Mouse (Mus musculus) frontal cortex, postnatal 25 days (tissue): Measurements from ENCODE around the gene Gbx1.

Experiments
- DNase-seq, 2 experiments: peaks; one replicate each; pipeline ENCODE4 v3.0.0; 2022; ENCODE audit warnings: low spot score in 2 of 2

Gene Gbx1

DNA sequence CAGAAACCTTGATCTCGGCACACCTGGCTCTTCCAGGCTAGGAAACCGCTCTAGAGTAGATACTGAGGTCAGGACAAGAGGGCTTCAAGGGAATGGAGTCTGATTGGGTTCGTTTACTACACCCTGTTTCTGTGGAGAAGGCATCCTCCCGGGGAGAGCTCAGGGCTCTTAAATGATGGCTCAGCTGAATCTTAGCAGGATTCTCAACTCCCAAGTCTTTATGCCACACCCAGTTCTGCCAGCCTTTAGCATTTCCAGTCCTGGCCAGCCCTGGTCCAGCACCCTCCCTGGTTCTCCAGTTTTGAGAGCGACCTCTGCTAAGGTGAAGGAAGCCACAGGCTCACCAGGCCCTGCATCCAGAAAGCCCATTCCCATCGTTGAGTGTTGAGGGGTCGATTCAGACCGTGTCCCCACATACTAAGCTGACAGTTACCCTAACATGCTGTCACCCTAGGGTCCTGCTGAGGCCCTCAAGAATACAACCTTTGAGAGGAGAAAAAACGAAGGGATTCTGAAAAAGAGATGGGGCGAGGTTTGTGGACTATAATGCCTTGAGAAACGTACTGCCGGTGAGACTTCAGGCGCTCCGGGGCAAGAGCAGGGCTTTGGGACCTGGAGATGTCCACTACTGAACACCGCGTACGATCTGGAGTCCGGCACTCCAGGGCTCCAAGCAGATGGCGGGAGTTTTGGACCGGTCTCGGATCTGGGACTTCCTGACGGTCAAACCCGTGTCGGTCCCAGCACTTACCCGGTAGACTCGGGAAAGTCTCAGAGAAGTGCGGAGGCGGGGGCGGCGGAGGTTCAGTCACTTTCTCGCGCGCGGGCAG, 1.4 kb downstream of the Gbx1 start:
- no peak for DNase-seq

DNA sequence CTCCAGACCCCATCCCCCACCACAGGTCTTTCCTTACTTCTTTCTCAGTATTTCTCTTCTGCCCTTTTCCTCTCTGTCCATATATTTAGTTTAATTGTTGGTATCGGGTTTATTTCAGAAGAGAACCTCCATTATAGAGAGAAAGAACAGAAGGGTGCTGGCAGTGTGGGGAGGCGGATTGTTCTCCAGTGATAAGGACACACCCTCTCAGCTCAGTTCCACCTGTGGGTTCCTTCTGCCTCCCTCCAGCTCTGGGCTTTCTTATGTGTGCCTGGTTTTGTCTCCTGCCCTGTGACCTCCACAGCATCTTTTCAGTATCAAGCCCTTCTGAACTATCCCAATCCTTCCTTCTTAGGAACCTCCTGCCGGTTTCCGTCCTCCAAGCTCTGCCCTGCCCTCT, 2.5 kb downstream of the Gbx1 start:
- no peak for DNase-seq

DNA sequence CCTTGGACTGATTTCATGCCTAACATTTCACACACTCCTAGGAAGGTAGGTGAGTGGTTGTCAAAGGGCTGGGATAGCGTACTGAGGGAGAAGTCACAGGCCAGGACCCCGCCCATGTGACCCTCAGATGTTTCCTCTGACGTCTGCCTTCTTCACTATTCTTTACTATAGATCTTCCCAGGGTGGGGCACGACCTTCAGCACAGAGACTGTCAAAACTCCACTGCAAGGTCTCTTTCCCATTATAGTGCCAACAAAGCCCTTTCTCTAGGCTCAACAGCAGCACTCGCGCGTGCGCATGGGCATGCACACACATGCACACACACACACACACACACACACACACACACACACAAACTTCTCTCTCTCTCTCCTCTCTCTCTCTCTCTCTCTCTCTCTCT, 3.2 kb downstream of the Gbx1 start:
- no peak for DNase-seq

GRCm38 (mm10) chr5:24521366-24521765, 5.6 kb downstream of the Gbx1 start:
- DNase-seq: no peak

DNA sequence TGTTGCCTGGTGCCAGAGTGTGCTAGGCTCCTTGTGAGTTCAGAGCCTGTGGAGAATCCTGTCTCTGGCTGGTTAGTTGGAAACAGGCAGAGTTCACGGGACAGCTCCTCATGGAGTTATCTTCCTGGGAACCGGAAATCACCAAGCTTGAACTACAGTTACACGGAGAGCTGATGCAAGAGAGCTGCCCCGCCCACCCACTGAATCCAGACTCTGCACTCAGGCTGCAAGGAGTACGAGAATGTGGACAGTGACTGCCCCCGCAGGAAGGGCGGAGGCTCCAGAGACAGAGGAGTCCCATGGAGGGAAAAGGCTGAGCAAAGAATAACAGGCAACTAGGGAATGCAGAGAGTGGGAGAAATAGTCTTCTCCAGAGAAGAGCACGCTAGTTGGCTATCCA, 14.7 kb downstream of the Gbx1 start:
- DNase-seq: no peak

GRCm38 (mm10) chr5:24510635-24511034, 16.4 kb downstream of the Gbx1 start:
- DNase-seq: peak in 1 of 2 experiments; percentile 39

DNA sequence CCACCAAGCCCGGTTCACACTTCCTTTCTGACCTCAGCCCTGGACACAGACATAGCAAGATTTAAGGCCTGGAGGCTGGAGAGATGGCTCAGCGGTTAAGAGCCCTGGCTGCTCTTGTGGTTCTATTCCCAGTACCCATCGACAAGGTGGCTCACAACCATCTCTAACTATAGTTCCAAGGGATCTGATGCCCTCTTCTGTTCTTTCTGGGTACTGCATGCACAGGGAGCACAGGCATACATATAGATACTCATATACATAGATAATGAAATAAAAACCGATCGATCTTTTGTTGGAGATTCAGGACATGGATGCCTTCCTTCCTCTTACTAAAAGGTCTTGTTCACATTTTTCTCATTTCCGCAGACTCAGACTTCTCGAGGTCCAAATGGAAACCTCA, 18.6 kb downstream of the Gbx1 start:
- DNase-seq: no peak

- DNase-seq: no peak
These were observed 21.5 kb downstream of the Gbx1 start for GRCm38 (mm10) chr5:24505513-24505912.

GRCm38 (mm10) chr5:24502786-24503185, 24.2 kb downstream of the Gbx1 start:
- DNase-seq: no peak

- DNase-seq: no peak
These were observed 26.2 kb downstream of the Gbx1 start for GRCm38 (mm10) chr5:24500851-24501250.

GRCm38 (mm10) chr5:24499113-24499512, 27.9 kb downstream of the Gbx1 start:
- DNase-seq: no peak

- DNase-seq: no peak
These were observed 29.5 kb downstream of the Gbx1 start for GRCm38 (mm10) chr5:24497526-24497925.

DNA sequence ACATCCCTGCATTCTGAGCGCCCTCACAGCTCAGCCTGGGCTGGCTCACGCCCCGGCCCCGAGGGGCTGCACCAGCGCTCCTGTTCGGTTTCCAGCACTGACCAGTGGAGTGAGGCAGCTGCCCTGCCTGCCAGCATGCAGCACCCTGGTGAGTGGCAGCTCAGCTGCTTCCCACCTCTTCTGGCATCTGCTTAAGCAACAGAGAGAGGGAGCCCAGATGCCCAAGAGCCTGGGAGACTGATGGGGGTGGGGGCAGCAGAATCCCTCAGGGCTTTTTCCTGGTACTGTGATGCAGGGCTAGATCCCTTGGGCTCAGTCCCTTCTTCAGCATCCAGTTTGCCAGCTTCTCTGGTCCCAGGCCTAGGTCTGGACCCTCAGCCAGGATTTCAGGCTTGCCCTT, 30.2 kb downstream of the Gbx1 start:
- no peak for DNase-seq

- DNase-seq: no peak
These were observed 32.0 kb downstream of the Gbx1 start for GRCm38 (mm10) chr5:24495019-24495418.

DNA sequence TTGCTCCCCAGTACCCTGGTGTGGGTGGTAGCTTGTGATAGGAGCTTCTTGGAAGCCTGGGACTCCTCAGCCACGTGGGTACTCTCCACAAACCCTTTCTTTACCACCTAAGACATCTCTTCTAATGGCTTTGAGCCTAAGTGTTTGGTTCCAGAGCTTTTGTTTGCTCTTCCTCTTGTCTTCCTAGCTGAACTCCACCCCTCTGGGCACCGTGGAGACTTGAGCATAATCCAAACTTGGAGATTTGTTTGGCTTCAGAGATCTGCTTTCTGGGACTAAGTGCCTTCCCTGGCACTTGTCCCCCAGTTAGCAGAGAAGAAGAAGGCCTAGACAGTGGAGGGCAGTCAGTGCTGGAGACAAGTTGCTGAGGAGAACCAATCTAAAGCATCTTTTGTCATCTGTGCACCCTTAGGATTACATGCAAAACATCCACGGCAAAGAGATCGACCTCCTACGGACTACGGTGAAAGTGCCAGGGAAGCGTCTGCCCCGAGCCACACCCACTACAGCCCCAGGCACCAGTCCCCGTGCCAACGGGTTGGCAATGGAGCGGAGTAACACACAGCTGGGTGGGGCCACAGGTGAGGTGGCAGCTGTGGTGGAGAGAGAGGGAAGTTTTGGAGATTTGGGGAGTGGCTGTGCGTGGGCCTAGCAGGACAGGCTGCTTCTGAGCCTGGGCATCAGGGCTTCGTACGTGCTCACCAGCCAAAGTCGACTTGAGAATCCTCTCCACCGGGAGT, 34.3 kb downstream of the Gbx1 start:
- no peak for DNase-seq

GRCm38 (mm10) chr5:24490413-24490920, 36.5 kb downstream of the Gbx1 start:
- no peak for DNase-seq

DNA sequence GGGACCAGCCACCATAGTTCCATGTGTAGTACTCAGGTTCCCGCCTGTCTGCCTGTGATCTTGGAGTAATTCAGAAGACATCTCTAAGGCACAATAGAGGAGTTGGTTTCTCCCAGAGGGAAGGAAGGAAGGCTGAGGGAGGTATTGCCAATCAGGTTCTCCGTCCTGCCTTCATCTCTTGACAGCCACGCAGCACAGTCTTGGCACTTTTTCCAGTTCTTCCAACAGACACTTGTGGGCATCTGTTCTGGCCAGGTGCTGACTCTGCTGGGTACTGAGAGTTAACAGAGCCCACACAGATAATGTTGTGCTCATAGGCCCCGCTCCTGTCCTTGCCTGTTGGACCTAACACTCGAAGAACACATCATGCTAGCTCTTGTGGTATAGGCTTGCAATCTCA, 40.3 kb downstream of the Gbx1 start:
- no peak for DNase-seq

- peak; percentile 87 to 89 for DNase-seq
These were observed 40.9 kb downstream of the Gbx1 start for GRCm38 (mm10) chr5:24486097-24486496.

DNA sequence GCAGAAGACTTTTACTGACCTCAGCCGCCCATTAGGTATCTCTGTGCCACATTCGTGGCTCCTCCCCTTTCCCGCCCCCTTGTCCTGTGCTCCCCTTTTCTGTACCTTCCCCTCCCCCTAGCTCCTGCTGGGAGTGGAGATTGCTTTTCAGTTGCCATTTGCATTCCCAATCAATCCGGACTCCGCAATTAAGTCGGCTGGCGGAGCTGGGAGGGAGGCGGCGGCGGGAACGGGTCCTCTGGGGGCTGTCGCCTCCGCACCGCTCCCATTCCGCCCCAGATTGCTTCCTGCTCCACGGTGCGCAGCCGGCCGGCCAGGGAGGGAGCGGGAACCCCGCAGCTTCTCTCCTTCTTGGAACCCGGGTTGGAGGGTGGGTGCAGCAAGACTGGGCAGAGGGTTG, 42.0 kb downstream of the Gbx1 start:
- DNase-seq: no peak

DNA sequence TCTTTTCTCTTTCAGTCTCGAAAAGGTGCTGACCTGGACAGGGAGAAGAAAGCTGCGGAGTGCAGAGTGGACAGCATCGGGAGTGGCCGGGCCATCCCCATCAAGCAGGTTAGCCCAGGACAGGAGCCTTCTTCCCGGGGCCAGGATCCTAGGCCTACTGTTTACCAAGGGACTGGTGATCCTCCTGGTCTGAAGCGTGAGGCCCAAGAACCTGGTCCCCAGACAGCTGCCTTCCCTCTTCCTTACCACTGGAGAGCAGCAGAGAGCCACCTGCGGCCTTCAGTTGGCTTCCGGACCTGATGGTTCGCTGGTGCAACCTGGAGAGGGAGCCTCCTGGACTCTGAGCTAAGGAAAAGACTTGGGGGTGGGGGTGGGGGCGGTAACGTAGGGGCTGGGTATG, 43.7 kb downstream of the Gbx1 start:
- DNase-seq: peak; percentile 52 to 58

DNA sequence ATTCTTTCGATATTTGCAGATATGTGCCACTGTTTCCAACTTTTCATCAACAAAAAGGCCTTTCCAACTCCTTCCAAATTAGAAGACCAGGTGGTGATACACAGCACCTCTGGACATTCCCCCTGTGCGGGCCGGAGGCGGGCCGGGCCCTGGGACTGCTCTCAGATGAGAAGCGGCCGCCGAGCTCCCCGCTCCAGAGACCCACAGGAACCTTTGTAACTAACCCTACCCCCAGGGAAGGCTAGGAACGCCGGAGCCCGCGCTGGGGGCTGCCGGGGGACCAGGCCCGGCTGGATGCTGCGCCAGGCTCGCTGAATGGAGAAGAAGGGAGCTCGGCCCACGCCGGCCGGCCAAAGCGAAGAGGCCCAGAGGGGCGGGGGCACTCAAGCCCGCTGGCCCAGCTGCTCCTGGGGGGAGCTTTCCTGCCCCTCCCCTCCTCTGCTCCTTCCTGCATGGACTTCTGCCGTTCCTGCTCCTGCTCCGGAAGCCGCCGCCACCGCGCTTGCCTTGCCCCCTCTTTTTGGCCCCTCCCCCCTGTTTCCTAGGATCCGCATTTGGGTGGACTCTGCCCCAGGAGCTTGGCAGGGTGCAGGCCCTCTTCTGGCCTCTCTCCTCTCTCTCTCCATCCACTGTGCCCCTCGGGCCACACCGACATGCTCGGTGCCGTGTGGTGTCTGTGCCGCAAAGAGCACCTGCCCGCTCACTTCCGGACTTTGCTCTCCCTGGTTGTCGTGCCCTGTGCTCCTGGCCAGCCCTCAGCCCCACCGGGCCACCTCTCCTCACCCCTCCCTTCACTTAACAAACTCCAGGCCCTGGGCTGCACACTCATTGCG, 44.5 kb downstream of the Gbx1 start:
- no peak for DNase-seq

- peak in 1 of 2 experiments; percentile 54 for DNase-seq
These were observed 45.4 kb downstream of the Gbx1 start for GRCm38 (mm10) chr5:24481647-24482046.
